Mouse (Mus musculus): Measurements from ENCODE around the gene Ccdc71. TPM values are rescaled to one million over a fixed set of nuclear protein-coding genes. Genes with fewer than 3 reads are reported as not detected.

Ccdc71 gene
- polyA plus RNA-seq, 1 experiment from 2014 or later, result 58.0 TPM

DNA sequence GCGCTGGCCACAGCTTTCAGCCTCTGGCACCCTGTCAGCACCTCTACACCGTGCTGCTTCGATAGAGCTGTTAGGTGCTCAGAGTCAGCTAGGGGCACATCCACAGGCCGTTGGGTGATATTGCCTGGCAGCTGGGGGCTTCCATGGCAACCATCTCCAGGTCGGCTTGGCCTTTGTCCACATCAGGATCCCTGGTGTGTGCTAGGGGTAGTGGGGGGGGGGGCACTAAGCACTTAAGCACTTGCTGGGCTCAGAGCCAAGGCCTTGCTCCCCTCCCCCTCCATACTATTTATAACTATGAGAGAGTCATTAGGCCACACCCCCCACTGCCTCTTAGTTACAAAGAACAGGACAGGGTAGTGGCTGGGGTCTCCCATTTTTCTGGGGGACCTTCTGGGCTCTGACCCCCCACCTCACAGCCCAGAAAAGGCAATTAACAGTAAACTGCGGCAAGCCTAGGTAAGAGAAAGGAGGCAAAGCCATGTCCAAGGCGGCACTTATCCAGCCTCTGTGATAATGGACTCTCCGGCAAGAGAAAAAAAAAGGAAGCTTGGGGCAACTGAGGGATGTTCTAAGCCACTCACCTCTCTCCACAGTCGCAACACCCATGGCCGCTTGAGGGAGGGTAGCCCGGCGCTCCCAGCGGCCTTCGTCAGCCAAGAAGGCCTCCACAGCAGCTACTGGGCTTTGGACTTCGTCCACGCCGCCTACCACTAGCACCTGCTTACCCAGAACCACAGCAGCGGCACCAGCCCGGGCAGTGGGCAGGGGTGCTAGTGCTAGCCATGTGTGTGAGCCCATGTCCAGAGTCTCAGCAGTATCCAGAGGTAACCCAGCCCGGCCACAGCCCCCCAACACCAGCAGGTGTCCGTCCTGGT, 9.8 kb upstream of the Ccdc71 start:
- H3K9ac ChIP-seq, result peak overlapping the region; percentile 85
- WGBS, result 55% methylated on average over 21 of the region's 21 CpGs
- 0 out of 2 replicates have a peak, but pooled peaks cover under 1% of the 10 kb centered on the region for H3K27me3 ChIP-seq
- peak overlapping the region; percentile 64 for H3K4me3 ChIP-seq
- ATAC-seq (ENCODE audit: low FRiP score), result peak; percentile 36
- no peaks in the 10 kb centered on the region for H3K9me3 ChIP-seq
- H3K4me2 ChIP-seq, result peak overlapping the region; percentile 72
- H3K27ac ChIP-seq, result peak overlapping the region; percentile 90
- H3K4me1 ChIP-seq (replicated peaks), result peaks cover 52% of the 10 kb centered on the region
- H3K36me3 ChIP-seq, result peaks cover 23% of the 10 kb centered on the region

DNA sequence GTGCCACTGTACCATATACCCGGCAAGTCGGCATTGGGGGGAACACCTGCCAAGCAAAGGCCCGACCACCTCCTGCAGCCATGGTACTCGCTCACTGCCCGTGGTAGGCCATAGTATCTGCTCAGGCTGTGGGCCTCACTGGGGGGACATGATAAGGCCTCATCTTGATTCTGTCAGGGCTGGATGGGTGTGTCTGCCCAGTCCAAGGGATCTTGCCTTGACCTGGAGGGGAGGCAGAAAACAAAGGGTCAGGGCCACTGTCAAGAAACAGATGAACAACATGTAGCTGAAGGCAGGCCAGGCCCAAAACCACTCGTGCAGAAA, 9.2 kb upstream of the Ccdc71 start:
- peaks cover 52% of the 10 kb centered on the region for H3K4me1 ChIP-seq (replicated peaks)
- H3K36me3 ChIP-seq, result peaks cover 23% of the 10 kb centered on the region
- WGBS, result 88% methylated on average over 6 of the region's 6 CpGs
- no peaks in the 10 kb centered on the region for H3K9me3 ChIP-seq
- peak overlapping the region; percentile 64 for H3K4me3 ChIP-seq
- H3K9ac ChIP-seq, result peak overlapping the region; percentile 85
- peak overlapping the region; percentile 72 for H3K4me2 ChIP-seq
- no peak for ATAC-seq (ENCODE audit: low FRiP score)
- peaks cover 6% of the 10 kb centered on the region; the same call in 1 of the 2 replicates for H3K27me3 ChIP-seq
- peak overlapping the region; percentile 90 for H3K27ac ChIP-seq

DNA sequence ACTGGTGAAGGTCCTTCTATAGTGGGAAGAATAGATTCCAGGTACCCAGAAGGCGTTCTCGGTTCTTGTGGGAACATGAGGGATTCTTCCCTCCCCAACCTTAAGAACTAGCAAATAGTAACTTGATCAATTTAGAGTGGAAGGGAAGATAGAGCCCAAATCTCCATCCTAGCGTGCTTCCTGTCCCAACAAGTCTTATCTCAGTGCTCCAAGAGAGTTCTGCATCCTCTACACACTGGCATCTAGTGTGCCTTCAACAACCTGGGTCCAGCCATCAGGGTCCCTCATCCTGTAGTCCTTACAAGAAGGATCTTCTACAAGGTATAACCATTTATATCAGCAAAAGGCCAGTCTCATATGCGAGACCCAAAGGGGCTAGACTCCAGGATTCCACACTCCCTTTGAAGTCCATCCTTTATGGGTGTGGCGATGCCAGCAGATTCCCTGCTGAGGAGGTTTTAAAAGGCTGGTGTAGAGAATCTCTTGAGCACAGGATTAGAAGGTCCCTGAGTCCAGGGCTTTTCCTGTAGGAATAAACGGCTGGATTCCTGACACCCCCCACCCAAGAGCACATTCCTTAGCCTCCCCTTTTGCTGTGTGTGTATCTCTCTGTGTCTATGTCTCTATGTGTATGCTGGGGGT, 8.7 kb upstream of the Ccdc71 start:
- Histone ChIP-seq H3K36me3 (peaks cover 23% of the 10 kb centered on the region), H3K4me1 (replicated peaks) (peaks cover 52% of the 10 kb centered on the region), H3K9me3 (no peaks in the 10 kb centered on the region), H3K27me3 (peaks cover 11% of the 10 kb centered on the region), H3K4me2 (peak overlapping the region; percentile 72), H3K27ac (peak overlapping the region; percentile 90), H3K4me3 (peak overlapping the region; percentile 64), H3K9ac (peak overlapping the region; percentile 85)
- 52% methylated on average over 6 of the region's 6 CpGs for WGBS
- ATAC-seq (ENCODE audit: low FRiP score), result no peak

DNA sequence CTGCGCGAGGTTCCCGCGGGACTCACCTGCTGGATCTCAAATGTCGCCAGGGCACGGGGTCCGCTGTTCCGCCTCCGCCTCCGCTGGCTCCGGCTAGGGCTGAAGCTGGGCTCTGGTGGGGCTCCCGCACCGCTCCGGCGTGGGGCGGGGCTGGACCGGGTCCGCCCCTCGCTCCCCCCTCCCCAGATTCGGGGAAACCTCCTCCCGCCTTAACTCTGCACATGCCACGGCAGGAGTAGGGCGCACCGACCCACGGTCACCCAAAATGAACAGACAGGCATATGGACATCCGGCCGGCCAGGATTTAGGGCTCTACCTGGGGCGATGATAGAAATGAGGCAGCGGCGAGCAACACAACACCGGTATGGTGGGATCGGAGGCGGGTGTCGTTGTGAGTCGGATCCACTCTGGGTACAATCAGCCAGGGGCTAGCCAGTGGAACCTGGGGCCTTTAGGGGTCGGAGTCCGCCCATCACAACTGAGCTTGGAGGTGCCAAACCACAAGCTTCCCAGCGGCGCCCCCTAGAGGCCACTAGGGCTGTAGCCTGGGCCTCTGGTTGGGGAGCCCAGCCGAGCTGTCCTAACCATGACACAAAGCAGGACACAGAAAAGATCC, 7.9 kb upstream of the Ccdc71 start:
- Histone ChIP-seq H3K4me2 (peak overlapping the region; percentile 72), H3K27ac (peak overlapping the region; percentile 90), H3K9me3 (no peaks in the 10 kb centered on the region), H3K36me3 (peaks cover 22% of the 10 kb centered on the region), H3K27me3 (peaks cover 11% of the 10 kb centered on the region), H3K4me3 (peak overlapping the region; percentile 64), H3K4me1 (replicated peaks) (peaks cover 52% of the 10 kb centered on the region), H3K9ac (peak overlapping the region; percentile 85)
- ATAC-seq (ENCODE audit: low FRiP score), result peak; percentile 83
- WGBS, result under 1% methylated on average over 40 of the region's 40 CpGs

DNA sequence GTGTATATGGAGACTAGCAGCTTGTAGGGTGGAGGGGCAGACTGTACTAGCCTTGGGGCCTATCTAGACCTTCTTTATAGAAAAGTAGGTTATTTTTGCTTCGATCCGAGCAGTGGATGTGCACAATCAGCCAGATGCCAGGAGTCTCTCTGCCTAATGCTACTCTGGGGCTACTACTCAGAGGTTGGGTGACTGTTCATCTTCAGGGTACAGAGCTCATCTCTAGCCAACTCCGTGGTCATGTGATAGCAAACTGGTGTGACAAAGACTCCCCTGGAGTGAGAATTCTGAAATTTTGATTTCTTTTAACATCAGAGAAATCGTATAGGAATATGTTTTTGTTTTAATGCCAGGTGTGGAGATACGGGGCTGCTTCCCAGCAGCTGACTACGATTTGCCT, 7.4 kb upstream of the Ccdc71 start:
- peak overlapping the region; percentile 64 for H3K4me3 ChIP-seq
- peaks cover 17% of the 10 kb centered on the region for H3K36me3 ChIP-seq
- peak overlapping the region; percentile 72 for H3K4me2 ChIP-seq
- H3K9ac ChIP-seq, result peak overlapping the region; percentile 85
- peaks cover 52% of the 10 kb centered on the region for H3K4me1 ChIP-seq (replicated peaks)
- peaks cover 11% of the 10 kb centered on the region for H3K27me3 ChIP-seq
- no peaks in the 10 kb centered on the region for H3K9me3 ChIP-seq
- peak overlapping the region; percentile 90 for H3K27ac ChIP-seq
- 51% methylated on average over 6 of the region's 6 CpGs for WGBS
- ATAC-seq (ENCODE audit: low FRiP score), result peak; percentile 22

DNA sequence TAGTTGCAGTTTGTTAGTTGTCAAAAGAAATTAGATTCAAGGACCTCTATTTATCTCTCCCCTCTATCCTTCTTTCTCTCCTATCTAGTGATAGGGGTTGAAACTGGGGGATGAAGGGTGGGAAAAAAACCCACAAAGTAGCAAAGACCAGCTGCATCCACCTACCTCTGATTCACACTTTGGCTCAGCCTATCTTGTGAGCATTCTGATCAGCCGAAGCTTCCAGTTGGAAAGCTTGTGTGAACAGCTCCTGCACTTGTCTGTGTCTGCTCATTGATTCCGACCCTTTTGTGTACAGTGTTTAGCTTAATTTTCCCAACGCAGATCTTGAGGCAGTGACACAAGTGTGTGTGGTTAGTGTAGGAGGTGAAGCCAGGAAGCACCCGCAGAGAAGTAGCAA, 6.9 kb upstream of the Ccdc71 start:
- Histone ChIP-seq H3K4me2 (peak overlapping the region; percentile 72), H3K27ac (peak overlapping the region; percentile 90; the same call in 1 of the 2 replicates), H3K4me3 (peak overlapping the region; percentile 64; the same call in 1 of the 2 replicates), H3K27me3 (peaks cover 11% of the 10 kb centered on the region), H3K9ac (peak overlapping the region; percentile 85; the same call in 1 of the 2 replicates), H3K36me3 (peaks cover 11% of the 10 kb centered on the region), H3K9me3 (no peaks in the 10 kb centered on the region), H3K4me1 (replicated peaks) (peaks cover 52% of the 10 kb centered on the region)
- no peak for ATAC-seq (ENCODE audit: low FRiP score)
- 84% methylated on average over 4 of the region's 4 CpGs for WGBS

DNA sequence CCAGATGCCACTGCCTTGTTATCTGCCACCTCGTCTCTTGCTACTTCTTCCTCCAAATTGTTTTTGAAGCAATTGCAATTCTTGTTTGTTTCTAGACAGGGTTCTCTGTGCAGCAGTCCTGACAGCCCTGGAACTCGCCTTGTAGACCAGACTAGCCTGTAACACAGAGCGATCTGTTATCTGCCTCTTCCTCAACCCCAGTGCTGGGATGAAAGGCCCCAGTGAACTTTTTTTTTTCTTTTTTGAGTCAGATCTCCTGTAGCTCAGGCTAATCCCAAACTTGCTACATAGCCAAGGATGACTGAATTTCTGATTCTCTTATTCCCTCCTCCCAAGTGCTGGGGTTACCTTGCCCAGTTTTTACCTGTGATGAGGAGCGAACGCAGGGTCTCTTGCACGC, 5.9 kb upstream of the Ccdc71 start:
- Histone ChIP-seq H3K4me2 (no peak overlapping the region), H3K27ac (no peak overlapping the region), H3K9ac (no peak overlapping the region), H3K9me3 (no peaks in the 10 kb centered on the region), H3K4me3 (no peak overlapping the region), H3K36me3 (peaks cover 2% of the 10 kb centered on the region; the same call in 1 of the 2 replicates), H3K4me1 (replicated peaks) (peaks cover 44% of the 10 kb centered on the region), H3K27me3 (peaks cover 14% of the 10 kb centered on the region)
- ATAC-seq (ENCODE audit: low FRiP score), result no peak
- 89% methylated on average over 6 of the region's 6 CpGs for WGBS

DNA sequence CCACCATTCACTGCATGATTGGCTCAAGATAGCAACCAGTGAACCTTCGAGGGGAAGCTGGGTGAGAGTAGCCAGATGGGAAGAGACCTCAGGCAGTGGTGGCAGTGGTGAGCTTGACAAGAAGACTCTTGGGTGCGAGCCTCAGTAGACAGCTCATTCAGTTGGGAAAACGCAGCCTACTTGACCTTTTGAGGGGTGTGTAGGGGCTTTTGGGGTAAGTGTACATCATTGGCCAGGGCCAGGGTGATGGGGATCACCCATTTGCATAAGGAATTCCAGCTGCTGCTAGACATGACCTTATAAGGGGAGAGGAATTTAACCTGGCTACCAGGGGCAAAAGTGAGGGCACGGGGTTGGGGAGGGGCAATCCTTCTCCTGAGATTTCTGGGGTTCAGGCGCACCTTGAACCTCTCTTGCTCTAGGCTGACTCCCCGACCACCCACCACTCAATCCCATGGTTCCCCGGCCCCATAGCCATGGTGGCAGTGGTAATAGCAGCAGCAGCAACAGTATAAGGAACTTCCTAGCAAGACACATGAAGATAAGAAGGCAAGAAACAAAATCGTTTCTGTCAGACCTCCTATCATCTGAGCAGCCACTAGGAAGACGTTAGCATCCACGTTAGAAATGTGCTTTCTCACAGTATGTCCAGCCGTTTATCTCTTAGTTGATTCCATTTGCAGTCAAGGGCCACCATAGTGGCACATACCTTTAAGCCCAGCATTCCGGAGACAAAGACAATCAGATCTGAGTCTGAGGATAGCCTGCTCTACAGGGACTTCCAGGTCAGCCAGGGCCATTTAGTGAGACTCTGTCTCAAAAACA, 4.4 kb upstream of the Ccdc71 start:
- no peak overlapping the region for H3K4me2 ChIP-seq
- peaks cover 34% of the 10 kb centered on the region for H3K4me1 ChIP-seq (replicated peaks)
- ATAC-seq (ENCODE audit: low FRiP score), result no peak
- H3K4me3 ChIP-seq, result no peak overlapping the region
- 78% methylated on average over 12 of the region's 12 CpGs for WGBS
- no peaks in the 10 kb centered on the region for H3K36me3 ChIP-seq
- no peaks in the 10 kb centered on the region for H3K9me3 ChIP-seq
- no peak overlapping the region for H3K27ac ChIP-seq
- no peak overlapping the region for H3K9ac ChIP-seq
- peaks cover 14% of the 10 kb centered on the region for H3K27me3 ChIP-seq

DNA sequence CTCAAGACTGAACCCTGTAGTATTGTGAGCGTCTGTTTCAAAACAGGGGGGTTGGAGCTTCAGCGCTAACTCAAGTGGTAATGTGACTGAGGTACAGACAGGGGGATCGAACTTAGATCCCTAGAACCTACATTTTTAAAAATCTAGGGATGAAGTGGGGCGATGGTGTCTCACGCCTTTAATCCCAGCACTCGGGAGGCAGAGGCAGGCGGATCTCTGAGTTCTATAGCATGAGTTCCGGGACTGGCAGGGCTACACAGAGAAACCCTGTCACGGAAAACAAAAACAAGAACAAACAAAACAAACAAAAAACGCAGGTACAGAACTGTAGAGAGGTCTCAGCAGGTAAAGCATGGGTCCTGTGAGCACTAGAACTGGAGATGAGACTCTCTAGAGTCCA, 3.4 kb upstream of the Ccdc71 start:
- H3K27ac ChIP-seq, result no peak overlapping the region
- no peak overlapping the region for H3K9ac ChIP-seq
- H3K4me1 ChIP-seq (replicated peaks), result peaks cover 34% of the 10 kb centered on the region
- no peak overlapping the region for H3K4me2 ChIP-seq
- 87% methylated on average over 10 of the region's 10 CpGs for WGBS
- H3K36me3 ChIP-seq, result no peaks in the 10 kb centered on the region
- no peak for ATAC-seq (ENCODE audit: low FRiP score)
- no peak overlapping the region for H3K4me3 ChIP-seq
- H3K9me3 ChIP-seq, result no peaks in the 10 kb centered on the region
- peaks cover 14% of the 10 kb centered on the region for H3K27me3 ChIP-seq

DNA sequence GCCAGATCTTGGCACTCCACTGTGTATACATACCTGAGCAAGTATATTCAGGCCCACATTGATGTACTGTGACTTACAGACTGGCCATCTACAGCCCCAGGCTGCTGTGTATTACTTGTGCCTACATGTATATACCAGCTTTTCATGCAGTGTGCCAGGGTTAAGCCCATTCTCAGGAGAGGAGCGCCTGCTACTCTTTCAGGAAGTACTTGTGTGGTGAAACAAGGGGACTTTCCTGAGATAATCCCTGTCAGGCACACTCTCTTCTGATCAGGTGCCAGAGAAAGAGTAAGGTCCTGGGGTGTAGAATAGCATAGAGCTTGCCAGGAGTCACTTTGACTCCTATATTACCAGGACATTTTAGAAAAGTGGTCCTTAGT, 398 bp upstream of the Ccdc71 start:
- Histone ChIP-seq H3K27me3 (peaks cover 14% of the 10 kb centered on the region), H3K4me1 (replicated peaks) (peaks cover 21% of the 10 kb centered on the region), H3K9ac (no peak overlapping the region), H3K4me3 (peak overlapping the region; percentile 89), H3K9me3 (no peaks in the 10 kb centered on the region), H3K27ac (peak overlapping the region; percentile 90), H3K4me2 (peak overlapping the region; percentile 80), H3K36me3 (peaks cover 23% of the 10 kb centered on the region)
- peak; percentile 10 for ATAC-seq (ENCODE audit: low FRiP score)
- WGBS, result 92% methylated on average over 1 of the region's 1 CpGs

DNA sequence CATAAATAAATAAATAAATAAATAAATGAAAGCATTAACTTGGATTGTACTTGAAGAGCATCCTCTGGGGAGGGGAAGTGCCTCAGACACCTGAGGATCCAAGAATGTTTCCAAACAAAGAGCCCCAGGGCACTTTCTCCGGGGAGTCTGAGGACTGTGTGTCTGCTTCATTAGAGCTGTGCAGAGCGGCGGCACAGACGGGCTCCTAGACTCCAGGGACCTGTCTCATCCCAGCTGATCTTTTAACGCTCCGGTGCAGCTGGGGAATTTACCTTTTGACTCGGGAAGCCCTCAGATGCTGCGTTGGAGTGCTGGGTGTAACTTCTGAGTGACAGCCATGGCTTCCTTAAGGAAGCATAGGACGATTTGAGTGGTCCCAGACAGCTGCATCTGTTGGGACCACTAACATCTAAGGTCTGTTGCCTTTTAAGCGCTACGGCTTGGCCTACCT, 879 bp downstream of the Ccdc71 start, which contains the start of gene Klhdc8b:
Gene Klhdc8b (minus strand): TSS at position 401 of the 451 bp plus-strand sequence.
- peak within 1 kb of the TSS; percentile 80 for H3K4me2 ChIP-seq
- H3K27me3 ChIP-seq, result peaks cover 7% of the 10 kb centered on the region
- H3K27ac ChIP-seq, result peak within 1 kb of the TSS; percentile 90
- WGBS, result 27% methylated on average over 11 of the region's 11 CpGs
- H3K4me3 ChIP-seq, result peak within 1 kb of the TSS; percentile 89
- no peak for ATAC-seq (ENCODE audit: low FRiP score)
- H3K9ac ChIP-seq, result peak within 1 kb of the TSS; percentile 91
- no peaks in the 10 kb centered on the region for H3K9me3 ChIP-seq
- peaks cover 35% of the 10 kb centered on the region for H3K36me3 ChIP-seq
- H3K4me1 ChIP-seq (replicated peaks), result peaks cover 21% of the 10 kb centered on the region

All from hindbrain, embryonic 13.5 days (tissue).